In genomic region chr15:82164496-82164895, GRCm38 (mm10) we compare ENCODE assay signal across 11 mouse cellular contexts. TPM values are rescaled to one million over a fixed set of nuclear protein-coding genes. Genes with fewer than 3 reads are reported as not detected.
DNase-seq lines count a peak whose midpoint lies in the region; ATAC-seq lines count a peak whose summit lies in the region.
"Had no signal": no experiment of that assay in that cellular context is flagged by ENCODE, and none has a peak within 500 bp of the region (broad histone marks: within the 10 kb centered on the region; RNA-seq: fewer than 3 reads in every experiment).

No protein-coding gene starts in this region.

- no peaks in the 10 kb centered on the region for H3K27me3 ChIP-seq in forebrain, embryonic 12.5 days
- H3K27me3 ChIP-seq in forebrain, embryonic 15.5 days, result no peaks in the 10 kb centered on the region
- no peaks in the 10 kb centered on the region for H3K27me3 ChIP-seq in midbrain, embryonic 10.5 days (ENCODE audit: low read depth, poor library complexity, severe bottlenecking)
- H3K27me3 ChIP-seq in midbrain, embryonic 16.5 days (ENCODE audit: control insufficient read depth, insufficient read depth, low read depth, low read length), result no peaks in the 10 kb centered on the region
- no peaks in the 10 kb centered on the region for H3K27me3 ChIP-seq in intestine, embryonic 15.5 days (replicated peaks)
- no peaks in the 10 kb centered on the region for H3K27me3 ChIP-seq in stomach, embryonic 15.5 days (replicated peaks)
- H3K27me3 ChIP-seq: limb, embryonic 15.5 days had no signal

- WGBS in forebrain, embryonic 12.5 days, result 86% methylated on average over 7 of the region's 7 CpGs
- WGBS in forebrain, embryonic 15.5 days, result 83% methylated on average over 7 of the region's 7 CpGs
- 87% methylated on average over 7 of the region's 7 CpGs for WGBS in midbrain, embryonic 10.5 days
- WGBS in midbrain, embryonic 16.5 days, result 86% methylated on average over 7 of the region's 7 CpGs
- WGBS in intestine, embryonic 15.5 days, result 54% methylated on average over 7 of the region's 7 CpGs
- 56% methylated on average over 7 of the region's 7 CpGs for WGBS in stomach, embryonic 15.5 days

- H3K4me3 ChIP-seq in forebrain, embryonic 12.5 days (replicated peaks), result no peak overlapping the region
- H3K4me3 ChIP-seq in forebrain, embryonic 15.5 days, result no peak overlapping the region
- H3K4me3 ChIP-seq in midbrain, embryonic 10.5 days, result no peak overlapping the region
- H3K4me3 ChIP-seq in midbrain, embryonic 16.5 days (ENCODE audit: low read depth, low read length), result no peak overlapping the region
- no peak overlapping the region for H3K4me3 ChIP-seq in intestine, embryonic 15.5 days (replicated peaks)
- no peak overlapping the region for H3K4me3 ChIP-seq in stomach, embryonic 15.5 days (replicated peaks)
- H3K4me3 ChIP-seq: limb, embryonic 15.5 days had no signal

- DNase-seq in midbrain, embryonic 10.5 days (ENCODE audit: low spot score), result no peak
- no peak for DNase-seq in natural killer cell, adult 2 months (ENCODE audit: low spot score in 2 of 2)
- DNase-seq: adrenal gland, postnatal 25 days had no signal

- no peak for ATAC-seq in forebrain, embryonic 12.5 days (ENCODE audit: low FRiP score)
- ATAC-seq in forebrain, embryonic 15.5 days (replicated peaks), result no peak
- no peak for ATAC-seq in midbrain, embryonic 16.5 days
- peak; percentile 72 for ATAC-seq in intestine, embryonic 15.5 days
- ATAC-seq in stomach, embryonic 15.5 days (ENCODE audit: insufficient read depth, low FRiP score, low read depth), result peak; percentile 65
- ATAC-seq in inflammation-experienced regulatory T-cells, adult 6 months, result no peak

- H3K9ac ChIP-seq in forebrain, embryonic 12.5 days, result no peak overlapping the region
- no peak overlapping the region for H3K9ac ChIP-seq in forebrain, embryonic 15.5 days (replicated peaks)
- no peak overlapping the region for H3K9ac ChIP-seq in midbrain, embryonic 16.5 days (ENCODE audit: low read depth, low read length)
- H3K9ac ChIP-seq in intestine, embryonic 15.5 days, result no peak overlapping the region
- H3K9ac ChIP-seq in stomach, embryonic 15.5 days, result no peak overlapping the region
- H3K9ac ChIP-seq: forebrain, postnatal 0 days; limb, embryonic 15.5 days had no signal

- peaks cover 64% of the 10 kb centered on the region for H3K4me1 ChIP-seq in forebrain, embryonic 12.5 days
- H3K4me1 ChIP-seq in forebrain, embryonic 15.5 days, result peaks cover 30% of the 10 kb centered on the region
- peaks cover 78% of the 10 kb centered on the region for H3K4me1 ChIP-seq in midbrain, embryonic 10.5 days
- peaks cover 29% of the 10 kb centered on the region for H3K4me1 ChIP-seq in midbrain, embryonic 16.5 days (ENCODE audit: control insufficient read depth, insufficient read depth, low read length)
- peaks cover 59% of the 10 kb centered on the region for H3K4me1 ChIP-seq in intestine, embryonic 15.5 days (replicated peaks)
- H3K4me1 ChIP-seq in stomach, embryonic 15.5 days, result peaks cover 43% of the 10 kb centered on the region

- no peaks in the 10 kb centered on the region for H3K9me3 ChIP-seq in forebrain, embryonic 12.5 days
- no peaks in the 10 kb centered on the region for H3K9me3 ChIP-seq in forebrain, embryonic 15.5 days
- no peaks in the 10 kb centered on the region for H3K9me3 ChIP-seq in midbrain, embryonic 10.5 days (replicated peaks)
- no peaks in the 10 kb centered on the region for H3K9me3 ChIP-seq in midbrain, embryonic 16.5 days (replicated peaks; ENCODE audit: control insufficient read depth, low read length, poor library complexity, severe bottlenecking)
- H3K9me3 ChIP-seq in intestine, embryonic 15.5 days, result no peaks in the 10 kb centered on the region
- no peaks in the 10 kb centered on the region for H3K9me3 ChIP-seq in stomach, embryonic 15.5 days
- H3K9me3 ChIP-seq: limb, embryonic 15.5 days had no signal

- peak overlapping the region; percentile 37; the same call in 1 of the 2 replicates for H3K27ac ChIP-seq in forebrain, embryonic 12.5 days
- H3K27ac ChIP-seq in forebrain, embryonic 15.5 days (replicated peaks), result no peak overlapping the region
- H3K27ac ChIP-seq in midbrain, embryonic 10.5 days (replicated peaks), result peak overlapping the region; percentile 59
- no peak overlapping the region for H3K27ac ChIP-seq in midbrain, embryonic 16.5 days (ENCODE audit: low read length)
- peak overlapping the region; percentile 44 for H3K27ac ChIP-seq in intestine, embryonic 15.5 days
- H3K27ac ChIP-seq in stomach, embryonic 15.5 days, result peak overlapping the region; percentile 80

- no peak overlapping the region for H3K4me2 ChIP-seq in forebrain, embryonic 12.5 days
- no peak overlapping the region for H3K4me2 ChIP-seq in forebrain, embryonic 15.5 days (replicated peaks)
- no peak overlapping the region for H3K4me2 ChIP-seq in midbrain, embryonic 16.5 days (ENCODE audit: low read length)
- no peak overlapping the region; the same call in 1 of the 2 replicates for H3K4me2 ChIP-seq in intestine, embryonic 15.5 days (replicated peaks)
- H3K4me2 ChIP-seq in stomach, embryonic 15.5 days, result 0 out of 2 replicates have a peak overlapping the region, but pooled peaks have one; percentile 4
- H3K4me2 ChIP-seq: limb, embryonic 15.5 days had no signal

- no peaks in the 10 kb centered on the region for H3K36me3 ChIP-seq in forebrain, embryonic 12.5 days (replicated peaks)
- H3K36me3 ChIP-seq in forebrain, embryonic 15.5 days, result no peaks in the 10 kb centered on the region
- peaks cover 6% of the 10 kb centered on the region for H3K36me3 ChIP-seq in midbrain, embryonic 10.5 days
- H3K36me3 ChIP-seq in midbrain, embryonic 16.5 days (ENCODE audit: control insufficient read depth, insufficient read depth, low read length), result no peaks in the 10 kb centered on the region
- H3K36me3 ChIP-seq in intestine, embryonic 15.5 days, result no peaks in the 10 kb centered on the region
- H3K36me3 ChIP-seq in stomach, embryonic 15.5 days, result no peaks in the 10 kb centered on the region
- H3K36me3 ChIP-seq: limb, embryonic 15.5 days had no signal

RNA-seq across cellular contexts. Expression of gene Srebf2, which starts 17.5 kb away (rescaled TPM):
- 244 and 265 TPM in 2 replicates for polyA plus RNA-seq in forebrain, embryonic 12.5 days (2016; fragmentation: Nextera tagmentation; extraction: Ambion mirVana)
- polyA plus RNA-seq in forebrain, embryonic 15.5 days (2015; fragmentation: Nextera tagmentation; extraction: Ambion mirVana), result 223 and 225 TPM in 2 replicates
- 214 and 239 TPM in 2 replicates for polyA plus RNA-seq in midbrain, embryonic 10.5 days (2016; fragmentation: Nextera tagmentation; extraction: Ambion mirVana)
- 194 and 218 TPM in 2 replicates for polyA plus RNA-seq in midbrain, embryonic 16.5 days (2015; fragmentation: Nextera tagmentation; extraction: Ambion mirVana)
- 163 and 172 TPM in 2 replicates for polyA plus RNA-seq in intestine, embryonic 15.5 days (2015; fragmentation: Nextera tagmentation; extraction: Ambion mirVana)
- polyA plus RNA-seq in stomach, embryonic 15.5 days (2015; fragmentation: Nextera tagmentation; extraction: Ambion mirVana), result 152 and 167 TPM in 2 replicates
- 10 to 100 TPM; 28.4 to 42.6 (median 35.6) TPM for polyA plus RNA-seq in inflammation-experienced regulatory T-cells, adult 6 months (2017; shearing (Covaris generic))

RNA-seq across cellular contexts. Expression of gene Ccdc134, which starts 36.8 kb away (rescaled TPM):
- polyA plus RNA-seq in forebrain, embryonic 12.5 days (2016; fragmentation: Nextera tagmentation; extraction: Ambion mirVana), result 17.5 and 19.0 TPM in 2 replicates
- polyA plus RNA-seq in forebrain, embryonic 15.5 days (2015; fragmentation: Nextera tagmentation; extraction: Ambion mirVana), result 17.7 and 18.4 TPM in 2 replicates
- polyA plus RNA-seq in midbrain, embryonic 10.5 days (2016; fragmentation: Nextera tagmentation; extraction: Ambion mirVana), result 23.0 and 25.6 TPM in 2 replicates
- polyA plus RNA-seq in midbrain, embryonic 16.5 days (2015; fragmentation: Nextera tagmentation; extraction: Ambion mirVana), result 10.5 and 11.3 TPM in 2 replicates
- 12.0 and 12.6 TPM in 2 replicates for polyA plus RNA-seq in intestine, embryonic 15.5 days (2015; fragmentation: Nextera tagmentation; extraction: Ambion mirVana)
- 15.5 and 15.8 TPM in 2 replicates for polyA plus RNA-seq in stomach, embryonic 15.5 days (2015; fragmentation: Nextera tagmentation; extraction: Ambion mirVana)
- polyA plus RNA-seq in inflammation-experienced regulatory T-cells, adult 6 months (2017; shearing (Covaris generic)), result 10 to 100 TPM; 19.9 to 26.0 (median 20.8) TPM

RNA-seq across cellular contexts. Expression of gene Shisa8, which starts 48.1 kb away (rescaled TPM):
- polyA plus RNA-seq in forebrain, embryonic 12.5 days (2016; fragmentation: Nextera tagmentation; extraction: Ambion mirVana), result 0.90 and 2.4 TPM in 2 replicates
- 0.27 and 0.69 TPM in 2 replicates for polyA plus RNA-seq in forebrain, embryonic 15.5 days (2015; fragmentation: Nextera tagmentation; extraction: Ambion mirVana)
- polyA plus RNA-seq in midbrain, embryonic 10.5 days (2016; fragmentation: Nextera tagmentation; extraction: Ambion mirVana), result 0.16 and 0.52 TPM in 2 replicates
- 0.77 and 1.0 TPM in 2 replicates for polyA plus RNA-seq in midbrain, embryonic 16.5 days (2015; fragmentation: Nextera tagmentation; extraction: Ambion mirVana)
- 0.10 and 0.15 TPM in 2 replicates for polyA plus RNA-seq in intestine, embryonic 15.5 days (2015; fragmentation: Nextera tagmentation; extraction: Ambion mirVana)
- polyA plus RNA-seq in stomach, embryonic 15.5 days (2015; fragmentation: Nextera tagmentation; extraction: Ambion mirVana), result 0.19 TPM in 2 replicates
- not detected for polyA plus RNA-seq in inflammation-experienced regulatory T-cells, adult 6 months (2017; shearing (Covaris generic))

RNA-seq across cellular contexts. Expression of gene Tnfrsf13c, which starts 59.7 kb away (rescaled TPM):
- polyA plus RNA-seq in forebrain, embryonic 12.5 days (2016; fragmentation: Nextera tagmentation; extraction: Ambion mirVana), result 0.24 and 0.29 TPM in 2 replicates
- polyA plus RNA-seq in forebrain, embryonic 15.5 days (2015; fragmentation: Nextera tagmentation; extraction: Ambion mirVana), result 0.11 and 0.37 TPM in 2 replicates
- 0.07 TPM in 1 of 2 replicates, not detected in the other for polyA plus RNA-seq in midbrain, embryonic 10.5 days (2016; fragmentation: Nextera tagmentation; extraction: Ambion mirVana)
- 0.14 TPM in 1 of 2 replicates, not detected in the other for polyA plus RNA-seq in midbrain, embryonic 16.5 days (2015; fragmentation: Nextera tagmentation; extraction: Ambion mirVana)
- 0.25 TPM in 1 of 2 replicates, not detected in the other for polyA plus RNA-seq in intestine, embryonic 15.5 days (2015; fragmentation: Nextera tagmentation; extraction: Ambion mirVana)
- 0.06 and 0.13 TPM in 2 replicates for polyA plus RNA-seq in stomach, embryonic 15.5 days (2015; fragmentation: Nextera tagmentation; extraction: Ambion mirVana)
- polyA plus RNA-seq in inflammation-experienced regulatory T-cells, adult 6 months (2017; shearing (Covaris generic)), result 1 to 10 TPM; 2.3 to 7.1 (median 4.8) TPM

Comparison
In these comparisons a context has a peak if more than half of its experiments do, and no peak if none do; other contexts are left out.
1. H3K27ac ChIP-seq: peak in forebrain, embryonic 12.5 days (single experiment), midbrain, embryonic 10.5 days (single experiment), intestine, embryonic 15.5 days (single experiment) and stomach, embryonic 15.5 days (single experiment); none in forebrain, embryonic 15.5 days (single experiment) and midbrain, embryonic 16.5 days (single experiment).
2. ATAC-seq: peak in intestine, embryonic 15.5 days (single experiment) and stomach, embryonic 15.5 days (single experiment); none in forebrain, embryonic 12.5 days (single experiment), forebrain, embryonic 15.5 days (single experiment), midbrain, embryonic 16.5 days (single experiment) and inflammation-experienced regulatory T-cells, adult 6 months (single experiment).